8 mouse cellular contexts compared by ENCODE assay signal in genomic region chr6:91441145-91441662, GRCm38 (mm10). TPM values are rescaled to one million over a fixed set of nuclear protein-coding genes. Genes with fewer than 3 reads are reported as not detected.
DNase-seq lines count a peak whose midpoint lies in the region; ATAC-seq and TF ChIP-seq lines count a peak whose summit lies in the region.

No protein-coding gene starts in this region.

- peak; percentile 54 for ATAC-seq in embryonic facial prominence, embryonic 14.5 days (ENCODE audit: low read depth)
- peak; percentile 82 for ATAC-seq in intestine, embryonic 15.5 days
- ATAC-seq in midbrain, embryonic 16.5 days: peak; percentile 61

- 3% methylated on average over 19 of the region's 19 CpGs for WGBS in embryonic facial prominence, embryonic 14.5 days
- 2% methylated on average over 19 of the region's 19 CpGs for WGBS in intestine, embryonic 15.5 days
- 4% methylated on average over 19 of the region's 19 CpGs for WGBS in midbrain, embryonic 16.5 days

- H3K9me3 ChIP-seq in embryonic facial prominence, embryonic 14.5 days (ENCODE audit: control insufficient read depth, low read length): no peaks in the 10 kb centered on the region
- H3K9me3 ChIP-seq in intestine, embryonic 15.5 days: no peaks in the 10 kb centered on the region
- H3K9me3 ChIP-seq in midbrain, embryonic 16.5 days (replicated peaks; ENCODE audit: control insufficient read depth, low read length, poor library complexity, severe bottlenecking): no peaks in the 10 kb centered on the region

- intact Hi-C loops in gastrocnemius, adult 2 months (cut with DNase I): loop anchor here (2.0 kb wide), 1 partner anchor 68 kb away; no protein-coding TSS in a partner anchor
- intact Hi-C loops in gastrocnemius, postnatal 14 days (cut with DNase I; ENCODE audit: low total_unique reads): no loop called here

- TF ChIP-seq CTCF in gastrocnemius, adult 2 months (IDR thresholded peaks at IDR 0.05): no peak

- no peaks in the 10 kb centered on the region for H3K4me1 ChIP-seq in embryonic facial prominence, embryonic 14.5 days (ENCODE audit: control insufficient read depth, insufficient read depth, low read length)
- H3K4me1 ChIP-seq in intestine, embryonic 15.5 days (replicated peaks): peaks cover 3% of the 10 kb centered on the region; the same call in 1 of the 2 replicates
- H3K4me1 ChIP-seq in midbrain, embryonic 16.5 days (ENCODE audit: control insufficient read depth, insufficient read depth, low read length): peaks cover 6% of the 10 kb centered on the region

- H3K27me3 ChIP-seq in embryonic facial prominence, embryonic 14.5 days (replicated peaks; ENCODE audit: control insufficient read depth, insufficient read depth, low read length): no peaks in the 10 kb centered on the region
- H3K27me3 ChIP-seq in intestine, embryonic 15.5 days (replicated peaks): peaks cover 3% of the 10 kb centered on the region; the same call in 1 of the 2 replicates
- H3K27me3 ChIP-seq in midbrain, embryonic 16.5 days (ENCODE audit: control insufficient read depth, insufficient read depth, low read depth, low read length): no peaks in the 10 kb centered on the region; the same call in 1 of the 2 replicates

- H3K27ac ChIP-seq in gastrocnemius, adult 2 months: peak overlapping the region; percentile 88
- H3K27ac ChIP-seq in embryonic facial prominence, embryonic 14.5 days (replicated peaks; ENCODE audit: low read depth, low read length): 0 out of 2 replicates have a peak overlapping the region, but pooled peaks have one; percentile 46
- H3K27ac ChIP-seq in intestine, embryonic 15.5 days: peak overlapping the region; percentile 55; the same call in 1 of the 2 replicates
- peak overlapping the region; percentile 61 for H3K27ac ChIP-seq in midbrain, embryonic 16.5 days (ENCODE audit: low read length)

- H3K4me3 ChIP-seq in gastrocnemius, adult 2 months: peak overlapping the region; percentile 83
- H3K4me3 ChIP-seq in embryonic facial prominence, embryonic 14.5 days (ENCODE audit: low read depth, low read length): peak overlapping the region; percentile 62
- H3K4me3 ChIP-seq in intestine, embryonic 15.5 days (replicated peaks): peak overlapping the region; percentile 57
- peak overlapping the region; percentile 50 for H3K4me3 ChIP-seq in midbrain, embryonic 16.5 days (ENCODE audit: low read depth, low read length)

- H3K4me2 ChIP-seq in embryonic facial prominence, embryonic 14.5 days (ENCODE audit: low read depth, low read length): peak overlapping the region; percentile 86
- H3K4me2 ChIP-seq in intestine, embryonic 15.5 days (replicated peaks): peak overlapping the region; percentile 93
- peak overlapping the region; percentile 93 for H3K4me2 ChIP-seq in midbrain, embryonic 16.5 days (ENCODE audit: low read length)

- no peak for DNase-seq in gastrocnemius, adult 2 months
- no peak for DNase-seq in gastrocnemius, postnatal 14 days
- peak; percentile 56 for DNase-seq in CD4-positive, CD25-positive, alpha-beta regulatory T cell, adult 2 months (ENCODE audit: low read depth, low spot score)
- peak; percentile 5 for DNase-seq in embryonic facial prominence, embryonic 14.5 days (ENCODE audit: low spot score)
- DNase-seq in layer of hippocampus, adult 8-10 months (ENCODE audit: low spot score in 2 of 2): no peak
- no peak for DNase-seq in frontal cortex, postnatal 10 days (ENCODE audit: low spot score in 2 of 2)

- H3K9ac ChIP-seq in embryonic facial prominence, embryonic 14.5 days (ENCODE audit: low read depth, low read length): peak overlapping the region; percentile 76
- peak overlapping the region; percentile 54 for H3K9ac ChIP-seq in intestine, embryonic 15.5 days
- H3K9ac ChIP-seq in midbrain, embryonic 16.5 days (ENCODE audit: low read depth, low read length): peak overlapping the region; percentile 71

- H3K36me3 ChIP-seq in embryonic facial prominence, embryonic 14.5 days (ENCODE audit: control insufficient read depth, insufficient read depth, low read length): no peaks in the 10 kb centered on the region
- H3K36me3 ChIP-seq in intestine, embryonic 15.5 days: no peaks in the 10 kb centered on the region
- no peaks in the 10 kb centered on the region for H3K36me3 ChIP-seq in midbrain, embryonic 16.5 days (ENCODE audit: control insufficient read depth, insufficient read depth, low read length)

RNA-seq across cellular contexts. Expression of gene Wnt7a, which starts 30.0 kb away (rescaled TPM):
- total RNA-seq in gastrocnemius, adult 2 months (2021): not detected
- total RNA-seq in gastrocnemius, postnatal 14 days (2021): not detected
- 0.54 and 1.2 TPM in 2 replicates for polyA plus RNA-seq in embryonic facial prominence, embryonic 14.5 days (2014; fragmentation: Nextera tagmentation; extraction: Ambion mirVana)
- 0.08 TPM in 1 of 2 replicates, not detected in the other for polyA plus RNA-seq in intestine, embryonic 15.5 days (2015; fragmentation: Nextera tagmentation; extraction: Ambion mirVana)
- polyA plus RNA-seq in midbrain, embryonic 16.5 days (2015; fragmentation: Nextera tagmentation; extraction: Ambion mirVana): 8.4 and 10.8 TPM in 2 replicates
- 10 to 100 TPM; 12.9 to 26.9 (median 21.2) TPM for total RNA-seq in layer of hippocampus, adult 8-10 months (2022)

RNA-seq across cellular contexts. Expression of gene Chchd4, which starts 32.1 kb away (rescaled TPM):
- total RNA-seq in gastrocnemius, adult 2 months (2021): 10 to 100 TPM in 1 of 2 experiments, 1 to 10 TPM in 1; 8.0 to 10.2 TPM
- total RNA-seq in gastrocnemius, postnatal 14 days (2021): 1 to 10 TPM; 8.0 to 8.7 TPM
- 22.7 and 24.8 TPM in 2 replicates for polyA plus RNA-seq in embryonic facial prominence, embryonic 14.5 days (2014; fragmentation: Nextera tagmentation; extraction: Ambion mirVana)
- 38.0 and 39.7 TPM in 2 replicates for polyA plus RNA-seq in intestine, embryonic 15.5 days (2015; fragmentation: Nextera tagmentation; extraction: Ambion mirVana)
- 41.1 and 43.8 TPM in 2 replicates for polyA plus RNA-seq in midbrain, embryonic 16.5 days (2015; fragmentation: Nextera tagmentation; extraction: Ambion mirVana)
- total RNA-seq in layer of hippocampus, adult 8-10 months (2022): 10 to 100 TPM; 20.7 to 23.4 (median 22.2) TPM

RNA-seq across cellular contexts. Expression of gene Tmem43, which starts 32.3 kb away (rescaled TPM):
- total RNA-seq in gastrocnemius, adult 2 months (2021): 10 to 100 TPM; 21.0 to 25.3 TPM
- 10 to 100 TPM; 37.5 to 41.7 TPM for total RNA-seq in gastrocnemius, postnatal 14 days (2021)
- 68.2 and 69.5 TPM in 2 replicates for polyA plus RNA-seq in embryonic facial prominence, embryonic 14.5 days (2014; fragmentation: Nextera tagmentation; extraction: Ambion mirVana)
- 36.4 and 40.5 TPM in 2 replicates for polyA plus RNA-seq in intestine, embryonic 15.5 days (2015; fragmentation: Nextera tagmentation; extraction: Ambion mirVana)
- 57.0 and 61.7 TPM in 2 replicates for polyA plus RNA-seq in midbrain, embryonic 16.5 days (2015; fragmentation: Nextera tagmentation; extraction: Ambion mirVana)
- 10 to 100 TPM; 31.1 to 35.9 (median 34.1) TPM for total RNA-seq in layer of hippocampus, adult 8-10 months (2022)

Comparison
In these comparisons a context has a peak if more than half of its experiments do, and no peak if none do; other contexts are left out.
1. DNase-seq: peak in CD4-positive, CD25-positive, alpha-beta regulatory T cell, adult 2 months (single experiment) and embryonic facial prominence, embryonic 14.5 days (single experiment); none in gastrocnemius, adult 2 months (single experiment), gastrocnemius, postnatal 14 days (single experiment), layer of hippocampus, adult 8-10 months (0 of 2) and frontal cortex, postnatal 10 days (0 of 2).
2. RNA of gene Wnt7a, which starts 30.0 kb away (total RNA-seq): 12.9 to 26.9 TPM in layer of hippocampus, adult 8-10 months; not detected in gastrocnemius, postnatal 14 days and not detected in gastrocnemius, adult 2 months; every median in the first group is over 10 times any median in the second.
3. Peak in every context shown above with its lines, with median percentiles within 50 percentile points of each other: H3K27ac ChIP-seq, H3K4me3 ChIP-seq, ATAC-seq, H3K4me2 ChIP-seq and H3K9ac ChIP-seq.